Mouse (Mus musculus): ENCODE measurements around the gene Cd300ld3. TPM values are rescaled to one million over a fixed set of nuclear protein-coding genes. Genes with fewer than 3 reads are reported as not detected.

The Cd300ld3 gene
- polyA plus RNA-seq, 1 experiment from 2014 or later, result not detected

DNA sequence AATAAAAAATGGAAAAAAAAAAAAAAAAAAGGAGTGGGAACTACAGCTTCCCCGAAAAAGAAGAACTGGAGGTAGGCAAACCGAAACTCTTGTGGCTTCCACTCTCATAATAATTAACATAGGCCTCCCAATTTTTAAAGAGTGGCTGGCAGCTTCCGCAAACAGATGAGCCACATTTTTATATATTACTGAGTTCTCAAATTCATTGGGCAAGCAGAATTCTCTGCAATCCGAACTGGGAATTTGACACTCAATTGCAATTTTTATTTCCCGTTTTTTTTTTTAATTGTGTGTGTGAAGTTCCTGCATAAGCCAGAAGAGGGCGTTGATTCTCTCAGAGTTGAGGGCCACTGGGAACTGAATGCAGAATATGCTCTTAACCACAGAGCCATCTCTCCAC, 18.6 kb upstream of the Cd300ld3 start:
- 55% methylated on average over 6 of the region's 6 CpGs for WGBS
- Histone ChIP-seq H3K9ac (replicated peaks; ENCODE audit: low read depth) (no peak overlapping the region), H3K9me3 (ENCODE audit: low read length) (no peaks in the 10 kb centered on the region), H3K27me3 (replicated peaks; ENCODE audit: insufficient read depth, low read length) (no peaks in the 10 kb centered on the region), H3K4me3 (ENCODE audit: low read depth, low read length) (no peak overlapping the region), H3K4me1 (ENCODE audit: insufficient read depth, low read depth, low read length) (0 out of 2 replicates have a peak, but pooled peaks cover 3% of the 10 kb centered on the region), H3K4me2 (replicated peaks; ENCODE audit: low read depth, low read length) (no peak overlapping the region), H3K27ac (ENCODE audit: low read length) (no peak overlapping the region), H3K36me3 (ENCODE audit: insufficient read depth, low read length) (no peaks in the 10 kb centered on the region)
- TF ChIP-seq CTCF (IDR thresholded peaks at IDR 0.05) (peak; percentile 2; the same call in 1 of the 2 replicates), EP300 (IDR thresholded peaks at IDR 0.05) (no peak)
- ATAC-seq (no peak), DNase-seq (ENCODE audit: low spot score) (peak; percentile 8)

DNA sequence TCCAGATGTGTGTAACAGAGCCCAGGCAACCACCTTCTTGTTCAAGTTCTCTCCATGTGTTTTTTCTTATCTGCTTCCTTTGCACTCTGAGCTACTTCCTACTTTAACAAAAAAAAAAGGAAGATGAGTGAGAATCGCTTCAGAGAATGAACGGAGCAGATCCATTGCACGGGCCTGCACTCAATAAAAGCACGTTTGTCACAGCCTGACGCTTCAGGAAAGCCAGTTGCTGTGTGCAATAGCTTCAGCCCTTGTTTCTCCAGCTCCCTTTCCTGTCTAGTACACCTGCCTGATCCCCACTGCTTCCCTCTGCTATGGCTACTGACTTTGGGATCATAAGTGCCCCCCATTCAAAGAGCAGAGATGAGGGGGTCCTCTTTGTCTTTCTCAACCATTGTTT, 13.9 kb upstream of the Cd300ld3 start, which contains the start of gene Cd300e:
Gene Cd300e, minus strand, starts transcription at position 101 of the 400 bp plus-strand sequence.
- Histone ChIP-seq H3K36me3 (ENCODE audit: insufficient read depth, low read length) (no peaks in the 10 kb centered on the region), H3K9me3 (ENCODE audit: low read length) (no peaks in the 10 kb centered on the region), H3K4me2 (replicated peaks; ENCODE audit: low read depth, low read length) (no peak within 1 kb of the TSS), H3K27me3 (replicated peaks; ENCODE audit: insufficient read depth, low read length) (no peaks in the 10 kb centered on the region), H3K9ac (replicated peaks; ENCODE audit: low read depth) (no peak within 1 kb of the TSS), H3K4me1 (ENCODE audit: insufficient read depth, low read depth, low read length) (no peaks in the 10 kb centered on the region), H3K4me3 (ENCODE audit: low read depth, low read length) (no peak within 1 kb of the TSS), H3K27ac (ENCODE audit: low read length) (no peak within 1 kb of the TSS)
- 24% methylated on average over 5 of the region's 5 CpGs for WGBS
- TF ChIP-seq CTCF (IDR thresholded peaks at IDR 0.05) (no peak), EP300 (IDR thresholded peaks at IDR 0.05) (no peak)
- ATAC-seq (no peak), DNase-seq (ENCODE audit: low spot score) (no peak)

DNA sequence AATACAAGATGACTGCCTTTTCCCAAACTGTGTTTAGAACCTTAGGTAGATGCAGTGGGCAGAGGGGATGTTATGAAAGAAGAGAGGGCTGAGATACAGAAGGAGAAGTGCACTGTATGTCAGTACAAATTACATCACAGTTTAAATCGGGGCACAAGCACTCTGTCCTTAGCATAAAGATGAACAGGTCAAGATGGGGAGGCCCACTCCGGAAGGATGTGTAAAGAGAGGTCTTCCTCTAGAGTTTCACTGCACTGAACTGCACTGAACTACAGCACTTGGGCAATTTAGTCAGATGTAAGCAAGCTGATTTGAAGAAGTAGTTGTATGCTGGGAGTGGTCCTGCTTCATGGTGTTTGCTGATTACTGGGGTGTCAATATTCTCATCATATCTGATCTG, 11.6 kb upstream of the Cd300ld3 start:
- Histone ChIP-seq H3K9ac (replicated peaks; ENCODE audit: low read depth) (no peak overlapping the region), H3K27me3 (replicated peaks; ENCODE audit: insufficient read depth, low read length) (no peaks in the 10 kb centered on the region), H3K9me3 (ENCODE audit: low read length) (no peaks in the 10 kb centered on the region), H3K4me2 (replicated peaks; ENCODE audit: low read depth, low read length) (no peak overlapping the region), H3K27ac (ENCODE audit: low read length) (no peak overlapping the region), H3K36me3 (ENCODE audit: insufficient read depth, low read length) (no peaks in the 10 kb centered on the region), H3K4me1 (ENCODE audit: insufficient read depth, low read depth, low read length) (no peaks in the 10 kb centered on the region), H3K4me3 (ENCODE audit: low read depth, low read length) (no peak overlapping the region)
- TF ChIP-seq EP300 (IDR thresholded peaks at IDR 0.05) (no peak), CTCF (IDR thresholded peaks at IDR 0.05) (no peak)
- DNase-seq (ENCODE audit: low spot score) (peak; percentile 20), ATAC-seq (no peak)
- 64% methylated on average over 2 of the region's 2 CpGs for WGBS

DNA sequence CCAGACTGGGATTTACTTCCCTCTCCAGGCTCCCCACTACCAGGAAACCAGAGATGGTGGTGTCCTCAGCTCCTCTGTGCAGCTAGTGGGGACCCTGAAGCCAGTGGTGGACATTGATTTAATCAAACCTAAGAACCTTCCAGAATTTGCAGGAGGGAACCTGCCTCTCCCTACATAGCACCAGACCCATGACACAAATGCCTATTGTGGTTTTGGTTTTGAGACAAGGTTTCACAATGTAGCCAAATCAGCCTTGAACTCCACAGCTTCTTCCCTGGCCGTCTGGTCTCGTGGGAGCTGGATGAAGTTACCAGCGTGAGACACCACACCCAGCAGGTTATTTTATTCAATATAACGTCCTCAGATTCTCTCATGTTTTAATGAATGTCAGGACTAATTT, 10.5 kb upstream of the Cd300ld3 start:
- H3K4me3 ChIP-seq (ENCODE audit: low read depth, low read length), result no peak overlapping the region
- no peak overlapping the region for H3K9ac ChIP-seq (replicated peaks; ENCODE audit: low read depth)
- no peaks in the 10 kb centered on the region for H3K4me1 ChIP-seq (ENCODE audit: insufficient read depth, low read depth, low read length)
- 67% methylated on average over 4 of the region's 4 CpGs for WGBS
- H3K27ac ChIP-seq (ENCODE audit: low read length), result no peak overlapping the region
- ATAC-seq (no peak), DNase-seq (ENCODE audit: low spot score) (no peak)
- H3K9me3 ChIP-seq (ENCODE audit: low read length), result no peaks in the 10 kb centered on the region
- H3K27me3 ChIP-seq (replicated peaks; ENCODE audit: insufficient read depth, low read length), result no peaks in the 10 kb centered on the region
- H3K36me3 ChIP-seq (ENCODE audit: insufficient read depth, low read length), result no peaks in the 10 kb centered on the region
- no peak overlapping the region for H3K4me2 ChIP-seq (replicated peaks; ENCODE audit: low read depth, low read length)
- TF ChIP-seq CTCF (IDR thresholded peaks at IDR 0.05) (no peak), EP300 (IDR thresholded peaks at IDR 0.05) (no peak)

DNA sequence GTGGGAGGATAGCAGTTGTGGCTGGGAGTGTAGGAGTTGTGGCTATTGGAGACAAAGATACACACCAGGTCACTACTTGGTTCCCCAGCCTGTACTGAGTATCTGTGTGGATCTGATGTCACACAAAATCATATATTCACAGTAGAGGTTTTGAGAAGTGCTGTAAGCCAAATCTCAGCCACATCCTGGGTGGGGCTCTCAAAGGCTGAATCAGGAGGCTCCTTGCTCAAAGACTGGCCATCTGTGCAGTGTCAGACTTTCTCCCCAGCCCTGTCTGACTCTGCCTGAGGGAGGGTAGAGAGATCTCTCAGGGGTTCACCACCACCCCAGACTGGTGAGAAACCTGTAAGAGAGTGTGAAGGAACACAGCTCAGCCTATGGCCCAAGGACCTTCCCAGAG, 6.3 kb upstream of the Cd300ld3 start:
- H3K27me3 ChIP-seq (replicated peaks; ENCODE audit: insufficient read depth, low read length), result no peaks in the 10 kb centered on the region

DNA sequence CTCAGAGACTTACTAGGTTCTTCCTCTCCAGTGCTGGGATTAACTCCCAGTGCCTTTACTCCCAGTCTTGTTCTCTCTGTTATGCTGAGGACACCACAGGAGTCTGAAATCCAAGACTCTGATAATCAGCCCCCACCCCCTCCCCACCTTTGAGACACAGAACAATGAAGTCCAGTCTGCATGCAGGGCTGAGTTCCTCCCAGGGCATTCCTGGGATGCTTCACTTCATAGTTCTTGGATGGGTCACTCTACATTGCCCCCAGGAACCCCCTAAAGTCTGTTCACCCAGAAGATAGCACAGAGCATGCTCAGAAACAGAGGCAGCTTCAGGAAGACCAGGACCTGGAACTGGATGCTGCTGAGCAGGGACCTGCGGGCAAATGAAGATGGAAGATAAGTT, 4.8 kb upstream of the Cd300ld3 start:
- no peaks in the 10 kb centered on the region for H3K9me3 ChIP-seq (ENCODE audit: low read length)
- no peaks in the 10 kb centered on the region for H3K36me3 ChIP-seq (ENCODE audit: insufficient read depth, low read length)
- H3K27ac ChIP-seq (ENCODE audit: low read length), result no peak overlapping the region
- H3K4me3 ChIP-seq (ENCODE audit: low read depth, low read length), result no peak overlapping the region
- H3K4me1 ChIP-seq (ENCODE audit: insufficient read depth, low read depth, low read length), result no peaks in the 10 kb centered on the region
- no peaks in the 10 kb centered on the region for H3K27me3 ChIP-seq (replicated peaks; ENCODE audit: insufficient read depth, low read length)
- 79% methylated on average over 1 of the region's 1 CpGs for WGBS
- no peak for TF ChIP-seq EP300 (IDR thresholded peaks at IDR 0.05)
- no peak for TF ChIP-seq CTCF (IDR thresholded peaks at IDR 0.05)
- DNase-seq (ENCODE audit: low spot score), result no peak
- no peak overlapping the region for H3K4me2 ChIP-seq (replicated peaks; ENCODE audit: low read depth, low read length)
- ATAC-seq, result no peak
- H3K9ac ChIP-seq (replicated peaks; ENCODE audit: low read depth), result no peak overlapping the region

More for the DNA sequence above, 6.3 kb upstream of the Cd300ld3 start:
- Histone ChIP-seq H3K36me3 (ENCODE audit: insufficient read depth, low read length) (no peaks in the 10 kb centered on the region), H3K4me2 (replicated peaks; ENCODE audit: low read depth, low read length) (no peak overlapping the region), H3K4me1 (ENCODE audit: insufficient read depth, low read depth, low read length) (no peaks in the 10 kb centered on the region), H3K9me3 (ENCODE audit: low read length) (no peaks in the 10 kb centered on the region), H3K4me3 (ENCODE audit: low read depth, low read length) (no peak overlapping the region), H3K9ac (replicated peaks; ENCODE audit: low read depth) (no peak overlapping the region), H3K27ac (ENCODE audit: low read length) (no peak overlapping the region)
- ATAC-seq (no peak), DNase-seq (ENCODE audit: low spot score) (no peak)
- TF ChIP-seq CTCF (IDR thresholded peaks at IDR 0.05) (no peak), EP300 (IDR thresholded peaks at IDR 0.05) (no peak)

DNA sequence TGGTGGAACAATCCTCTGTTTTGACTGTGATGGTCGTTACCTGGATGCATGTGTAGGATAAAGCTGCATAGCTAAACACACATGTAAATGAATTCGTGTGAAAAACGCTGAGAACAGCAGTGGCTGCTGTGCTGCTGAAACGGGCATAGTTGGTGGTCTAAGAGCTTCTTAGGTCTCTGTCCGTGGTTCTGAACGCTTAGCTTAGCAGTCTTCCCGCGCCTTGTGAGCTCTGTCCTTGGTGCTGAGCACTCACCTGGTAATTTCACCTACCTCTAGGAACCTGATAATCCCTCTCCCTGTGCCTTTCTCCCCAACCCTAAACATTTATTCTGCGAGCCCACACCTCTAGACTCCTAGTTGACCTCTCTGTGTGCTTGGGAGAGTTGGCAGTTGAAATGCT, 4.0 kb upstream of the Cd300ld3 start:
- Histone ChIP-seq H3K9ac (replicated peaks; ENCODE audit: low read depth) (no peak overlapping the region), H3K4me1 (ENCODE audit: insufficient read depth, low read depth, low read length) (no peaks in the 10 kb centered on the region), H3K27me3 (replicated peaks; ENCODE audit: insufficient read depth, low read length) (no peaks in the 10 kb centered on the region), H3K9me3 (ENCODE audit: low read length) (no peaks in the 10 kb centered on the region), H3K4me3 (ENCODE audit: low read depth, low read length) (no peak overlapping the region), H3K4me2 (replicated peaks; ENCODE audit: low read depth, low read length) (no peak overlapping the region), H3K36me3 (ENCODE audit: insufficient read depth, low read length) (no peaks in the 10 kb centered on the region), H3K27ac (ENCODE audit: low read length) (no peak overlapping the region)
- TF ChIP-seq CTCF (IDR thresholded peaks at IDR 0.05) (no peak), EP300 (IDR thresholded peaks at IDR 0.05) (no peak)
- WGBS, result 1% methylated on average over 9 of the region's 9 CpGs
- ATAC-seq (no peak), DNase-seq (ENCODE audit: low spot score) (peak; percentile 73)

All from lung, postnatal 0 days (tissue).